Mouse (Mus musculus): ENCODE measurements around the gene Ttc24. TPM values are rescaled to one million over a fixed set of nuclear protein-coding genes. Genes with fewer than 3 reads are reported as not detected.

Gene Ttc24
- not detected in 2 replicates for polyA plus RNA-seq (2015; fragmentation: Nextera tagmentation; extraction: Ambion mirVana)

GRCm38 (mm10) chr3:88078204-88078603 is at the start of gene Ttc24:
Ttc24 (minus strand) TSS chr3:88078304.
- Histone ChIP-seq H3K4me1 (replicated peaks; ENCODE audit: control insufficient read depth, insufficient read depth, low read length) (0 out of 2 replicates have a peak, but pooled peaks cover 4% of the 10 kb centered on the region), H3K4me3 (ENCODE audit: low read depth, low read length) (no peak within 1 kb of the TSS), H3K9ac (ENCODE audit: low read depth, low read length) (no peak within 1 kb of the TSS), H3K9me3 (ENCODE audit: control insufficient read depth) (no peaks in the 10 kb centered on the region), H3K4me2 (replicated peaks; ENCODE audit: low read depth) (no peak within 1 kb of the TSS), H3K36me3 (ENCODE audit: control insufficient read depth, insufficient read depth) (no peaks in the 10 kb centered on the region), H3K27ac (ENCODE audit: low read depth, low read length) (no peak within 1 kb of the TSS), H3K27me3 (replicated peaks; ENCODE audit: control insufficient read depth, insufficient read depth, low read length) (0 out of 2 replicates have a peak, but pooled peaks cover 3% of the 10 kb centered on the region)
- ATAC-seq, result no peak
- no peak for TF ChIP-seq CTCF (IDR thresholded peaks at IDR 0.05; ENCODE audit: low read depth)
- WGBS, result 72% methylated on average over 4 of the region's 4 CpGs

GRCm38 (mm10) chr3:88127636-88128035 is 49.5 kb upstream of the Ttc24 start:
- ATAC-seq, result no peak
- no peaks in the 10 kb centered on the region for H3K4me1 ChIP-seq (replicated peaks; ENCODE audit: control insufficient read depth, insufficient read depth, low read length)
- H3K27ac ChIP-seq (ENCODE audit: low read depth, low read length), result no peak overlapping the region
- no peak overlapping the region for H3K4me2 ChIP-seq (replicated peaks; ENCODE audit: low read depth)
- no peak overlapping the region for H3K4me3 ChIP-seq (ENCODE audit: low read depth, low read length)
- WGBS, result 49% methylated on average over 3 of the region's 3 CpGs
- H3K36me3 ChIP-seq (ENCODE audit: control insufficient read depth, insufficient read depth), result no peaks in the 10 kb centered on the region
- H3K9me3 ChIP-seq (ENCODE audit: control insufficient read depth), result no peaks in the 10 kb centered on the region
- no peak for TF ChIP-seq CTCF (IDR thresholded peaks at IDR 0.05; ENCODE audit: low read depth)
- H3K27me3 ChIP-seq (replicated peaks; ENCODE audit: control insufficient read depth, insufficient read depth, low read length), result no peaks in the 10 kb centered on the region
- no peak overlapping the region for H3K9ac ChIP-seq (ENCODE audit: low read depth, low read length)

- Histone ChIP-seq H3K27me3 (replicated peaks; ENCODE audit: control insufficient read depth, insufficient read depth, low read length) (no peaks in the 10 kb centered on the region), H3K9ac (ENCODE audit: low read depth, low read length) (no peak overlapping the region), H3K4me1 (replicated peaks; ENCODE audit: control insufficient read depth, insufficient read depth, low read length) (no peaks in the 10 kb centered on the region), H3K9me3 (ENCODE audit: control insufficient read depth) (no peaks in the 10 kb centered on the region), H3K27ac (ENCODE audit: low read depth, low read length) (no peak overlapping the region), H3K4me2 (replicated peaks; ENCODE audit: low read depth) (no peak overlapping the region), H3K4me3 (ENCODE audit: low read depth, low read length) (no peak overlapping the region), H3K36me3 (ENCODE audit: control insufficient read depth, insufficient read depth) (no peaks in the 10 kb centered on the region; the same call in 1 of the 2 replicates)
- no peak for ATAC-seq
- 79% methylated on average over 7 of the region's 7 CpGs for WGBS
- TF ChIP-seq CTCF (IDR thresholded peaks at IDR 0.05; ENCODE audit: low read depth), result no peak
Measured at GRCm38 (mm10) chr3:88126181-88126580, 48.1 kb upstream of the Ttc24 start.

- Histone ChIP-seq H3K27ac (ENCODE audit: low read depth, low read length) (no peak overlapping the region), H3K4me3 (ENCODE audit: low read depth, low read length) (no peak overlapping the region), H3K36me3 (ENCODE audit: control insufficient read depth, insufficient read depth) (no peaks in the 10 kb centered on the region; the same call in 1 of the 2 replicates), H3K9me3 (ENCODE audit: control insufficient read depth) (no peaks in the 10 kb centered on the region), H3K9ac (ENCODE audit: low read depth, low read length) (no peak overlapping the region), H3K4me2 (replicated peaks; ENCODE audit: low read depth) (no peak overlapping the region), H3K4me1 (replicated peaks; ENCODE audit: control insufficient read depth, insufficient read depth, low read length) (no peaks in the 10 kb centered on the region), H3K27me3 (replicated peaks; ENCODE audit: control insufficient read depth, insufficient read depth, low read length) (no peaks in the 10 kb centered on the region)
- 22% methylated on average over 4 of the region's 4 CpGs for WGBS
- peak; percentile 53 for ATAC-seq
- no peak for TF ChIP-seq CTCF (IDR thresholded peaks at IDR 0.05; ENCODE audit: low read depth)
Measured at GRCm38 (mm10) chr3:88125195-88125594, 47.1 kb upstream of the Ttc24 start.

- no peak for TF ChIP-seq CTCF (IDR thresholded peaks at IDR 0.05; ENCODE audit: low read depth)
Measured at GRCm38 (mm10) chr3:88121164-88122131, 43.3 kb upstream of the Ttc24 start.

GRCm38 (mm10) chr3:88120117-88120651 is 42.1 kb upstream of the Ttc24 start:
- 79% methylated on average over 19 of the region's 19 CpGs for WGBS
- ATAC-seq, result no peak

More at GRCm38 (mm10) chr3:88121164-88122131, 43.3 kb upstream of the Ttc24 start:
- 81% methylated on average over 14 of the region's 14 CpGs for WGBS
- Histone ChIP-seq H3K9me3 (ENCODE audit: control insufficient read depth) (no peaks in the 10 kb centered on the region), H3K36me3 (ENCODE audit: control insufficient read depth, insufficient read depth) (peaks cover 18% of the 10 kb centered on the region), H3K4me2 (replicated peaks; ENCODE audit: low read depth) (no peak overlapping the region), H3K4me1 (replicated peaks; ENCODE audit: control insufficient read depth, insufficient read depth, low read length) (no peaks in the 10 kb centered on the region), H3K27ac (ENCODE audit: low read depth, low read length) (no peak overlapping the region), H3K27me3 (replicated peaks; ENCODE audit: control insufficient read depth, insufficient read depth, low read length) (no peaks in the 10 kb centered on the region), H3K9ac (ENCODE audit: low read depth, low read length) (no peak overlapping the region), H3K4me3 (ENCODE audit: low read depth, low read length) (no peak overlapping the region)
- no peak for ATAC-seq

More at GRCm38 (mm10) chr3:88120117-88120651, 42.1 kb upstream of the Ttc24 start:
- no peak overlapping the region for H3K4me2 ChIP-seq (replicated peaks; ENCODE audit: low read depth)
- no peak overlapping the region for H3K27ac ChIP-seq (ENCODE audit: low read depth, low read length)
- H3K9ac ChIP-seq (ENCODE audit: low read depth, low read length), result no peak overlapping the region
- H3K4me3 ChIP-seq (ENCODE audit: low read depth, low read length), result no peak overlapping the region
- H3K9me3 ChIP-seq (ENCODE audit: control insufficient read depth), result no peaks in the 10 kb centered on the region
- no peaks in the 10 kb centered on the region for H3K4me1 ChIP-seq (replicated peaks; ENCODE audit: control insufficient read depth, insufficient read depth, low read length)
- H3K36me3 ChIP-seq (ENCODE audit: control insufficient read depth, insufficient read depth), result peaks cover 27% of the 10 kb centered on the region
- no peaks in the 10 kb centered on the region for H3K27me3 ChIP-seq (replicated peaks; ENCODE audit: control insufficient read depth, insufficient read depth, low read length)
- no peak for TF ChIP-seq CTCF (IDR thresholded peaks at IDR 0.05; ENCODE audit: low read depth)
